Mouse (Mus musculus) MEL (cell line): ENCODE results near the gene Ntn4. TPM values are rescaled to one million over a fixed set of nuclear protein-coding genes. Genes with fewer than 3 reads are reported as not detected.

ENCODE experiments used
- DNase-seq: peaks from one replicate; pipeline ENCODE4 v3.0.0; 2011; ENCODE audit warnings: low read depth, low spot score
- H3K27ac ChIP-seq: 2 replicates; pipeline ENCODE4 v1.5.1; 2012; ENCODE audit warnings: low read depth, mild to moderate bottlenecking, control low read depth, low read length, moderate library complexity; ENCODE audit not compliant: control insufficient read depth
- H3K27me3 ChIP-seq, 2 experiments: fragments of 150-350 bp in 1 of 2; sonication (generic) in 1 of 2; 2 replicates each; pipeline ENCODE4 v1.6.1; 2012; ENCODE audit warnings: low read length in 2 of 2, mild to moderate bottlenecking in 2 of 2, improper control_type of control experiment in 1 of 2, moderate library complexity in 1 of 2; ENCODE audit not compliant: insufficient read depth in 2 of 2, control insufficient read depth in 1 of 2
- H3K36me3 ChIP-seq, 2 experiments: 2 replicates each; pipeline ENCODE4 v1.6.1; 2012 to 2014; ENCODE audit warnings: low read length in 2 of 2, improper control_type of control experiment in 1 of 2, inconsistent platforms in 1 of 2, mild to moderate bottlenecking in 1 of 2; ENCODE audit not compliant: insufficient read depth in 2 of 2, control insufficient read depth in 1 of 2
- H3K4me1 ChIP-seq, 2 experiments: fragments of 150-350 bp in 1 of 2; sonication (generic) in 1 of 2; 2 replicates each; pipeline ENCODE4 v1.6.1; 2012; ENCODE audit warnings: low read length in 2 of 2, improper control_type of control experiment in 1 of 2, mild to moderate bottlenecking in 1 of 2; ENCODE audit not compliant: insufficient read depth in 2 of 2, control insufficient read depth in 1 of 2
- H3K4me3 ChIP-seq, 2 experiments: fragments of 150-350 bp in 1 of 2; sonication (generic) in 1 of 2; 2 replicates each; pipeline ENCODE4 v1.5.1; 2012; ENCODE audit warnings: low read depth in 2 of 2, low read length in 2 of 2, mild to moderate bottlenecking in 2 of 2, moderate library complexity in 2 of 2, control low read depth in 1 of 2, improper control_type of control experiment in 1 of 2; ENCODE audit not compliant: control insufficient read depth in 1 of 2, insufficient read depth in 1 of 2
- H3K79me2 ChIP-seq: 2 replicates; pipeline ENCODE4 v1.6.1; 2012; ENCODE audit warnings: mild to moderate bottlenecking, low read length, moderate library complexity; ENCODE audit not compliant: control insufficient read depth, poor library complexity, insufficient read depth
- H3K9ac ChIP-seq: 2 replicates; pipeline ENCODE4 v1.6.1; 2012; ENCODE audit warnings: low read depth, mild to moderate bottlenecking, control low read depth, low read length, moderate library complexity; ENCODE audit not compliant: control insufficient read depth, poor library complexity, severe bottlenecking
- H3K9me3 ChIP-seq: fragments of 150-350 bp; sonication (generic); replicated peaks from 2 replicates; pipeline ENCODE4 v1.6.1; 2012; ENCODE audit warnings: mild to moderate bottlenecking, low read length, improper control_type of control experiment, moderate library complexity; ENCODE audit not compliant: insufficient read depth
- CTCF ChIP-seq, 3 experiments: IDR thresholded peaks in 2 of 3; conservative IDR thresholded peaks in 1 of 3; 2 replicates each; pipeline ENCODE4 v1.5.1; 2011 to 2012; ENCODE audit warnings: low read length in 3 of 3, low read depth in 2 of 3, mild to moderate bottlenecking in 2 of 3, improper control_type of control experiment in 1 of 3, inconsistent platforms in 1 of 3, mixed read lengths in 1 of 3, moderate library complexity in 1 of 3; ENCODE audit not compliant: control insufficient read depth in 1 of 3, insufficient read depth in 1 of 3, poor library complexity in 1 of 3, severe bottlenecking in 1 of 3
- GABPA ChIP-seq: IDR thresholded peaks from 2 replicates; pipeline ENCODE4 v1.6.1; 2012; ENCODE audit warnings: low read depth, mild to moderate bottlenecking, inconsistent platforms, low read length, improper control_type of control experiment, moderate library complexity
- GATA1 ChIP-seq: IDR thresholded peaks from 2 replicates; pipeline ENCODE4 v1.6.1; 2011; ENCODE audit warnings: low read depth, low read length, improper control_type of control experiment
- JUND ChIP-seq: IDR thresholded peaks from 2 replicates; pipeline ENCODE4 v1.6.1; 2011; ENCODE audit warnings: low read depth, mild to moderate bottlenecking, improper control_type of control experiment, low read length
- KAT2A ChIP-seq: conservative IDR thresholded peaks from 2 replicates; pipeline ENCODE4 v1.6.1; 2012; ENCODE audit warnings: low read depth, low read length, improper control_type of control experiment, inconsistent platforms
- MEF2A ChIP-seq: IDR thresholded peaks from 2 replicates; pipeline ENCODE4 v1.6.1; 2014; ENCODE audit warnings: low read depth, mild to moderate bottlenecking, inconsistent platforms, low read length, improper control_type of control experiment; ENCODE audit not compliant: poor library complexity, insufficient replicate concordance, severe bottlenecking; ENCODE audit errors: extremely low read depth
- MYB ChIP-seq: IDR thresholded peaks from 2 replicates; pipeline ENCODE4 v1.6.1; 2011; ENCODE audit warnings: mild to moderate bottlenecking, low read depth, low read length, improper control_type of control experiment
- NRF1 ChIP-seq: IDR thresholded peaks from 2 replicates; pipeline ENCODE4 v1.6.1; 2014; ENCODE audit warnings: low read depth, mild to moderate bottlenecking, inconsistent platforms, low read length, improper control_type of control experiment, moderate library complexity; ENCODE audit not compliant: poor library complexity, insufficient read depth, severe bottlenecking
- POLR2AphosphoS2 ChIP-seq: IDR thresholded peaks from 2 replicates; pipeline ENCODE4 v1.6.1; 2011; ENCODE audit warnings: low read length, improper control_type of control experiment
- RCOR1 ChIP-seq: IDR thresholded peaks from 2 replicates; pipeline ENCODE4 v1.6.1; 2012; ENCODE audit warnings: low read depth, mild to moderate bottlenecking, inconsistent platforms, low read length, improper control_type of control experiment
- SMC3 ChIP-seq: IDR thresholded peaks from 2 replicates; pipeline ENCODE4 v1.6.1; 2011; ENCODE audit warnings: low read depth, low read length, improper control_type of control experiment
- TAL1 ChIP-seq: IDR thresholded peaks from 2 replicates; pipeline ENCODE4 v1.6.1; 2012; ENCODE audit warnings: mild to moderate bottlenecking, inconsistent platforms, low read length, moderate library complexity, mixed read lengths
- TBP ChIP-seq: IDR thresholded peaks from 2 replicates; pipeline ENCODE4 v1.8.0; 2011; ENCODE audit warnings: low read depth, low read length, improper control_type of control experiment
- USF2 ChIP-seq, 2 experiments: IDR thresholded peaks; 2 replicates each; pipeline ENCODE4 v1.6.1; 2011 to 2012; ENCODE audit warnings: improper control_type of control experiment in 2 of 2, low read length in 2 of 2, borderline replicate concordance in 1 of 2, inconsistent platforms in 1 of 2, low read depth in 1 of 2, mild to moderate bottlenecking in 1 of 2; ENCODE audit not compliant: insufficient read depth in 1 of 2
- ZNF384 ChIP-seq: IDR thresholded peaks from 2 replicates; pipeline ENCODE4 v1.6.1; 2012; ENCODE audit warnings: low read depth, mild to moderate bottlenecking, inconsistent platforms, low read length, improper control_type of control experiment
- polyA plus RNA-seq, 2 experiments: library from polyadenylated mRNA; stranded (reverse) in 1 of 2; unstranded in 1 of 2; fragments of >175 nt in 1 of 2; fragments of >200 nt in 1 of 2; gene quantifications; 2 replicates each; pipeline versions ENCODE4 v1.2.1 to v1.2.4; 2012; ENCODE audit warnings: low replicate concordance in 2 of 2, low read depth in 1 of 2; ENCODE audit not compliant: insufficient read length in 2 of 2, insufficient read depth in 1 of 2, missing spikeins in 1 of 2
- total RNA-seq: library from RNA; depleted of rRNA; stranded (reverse); fragments of 300-350 nt; gene quantifications from 2 replicates; pipeline ENCODE4 v1.2.3, GENCODE M21; 2012

Ntn4 gene
- total and polyA plus RNA-seq, 3 experiments: not detected

- TF ChIP-seq RCOR1 (no peak; the same call in 1 of the 2 replicates), MEF2A (peak; percentile 80; the same call in 1 of the 2 replicates), TBP (no peak), GATA1 (peak; percentile 42), USF2 (IDR thresholded peaks at IDR 0.05; ENCODE audit: borderline replicate concordance in 1 of 2, insufficient read depth in 1 of 2, low read depth in 1 of 2, low read length in 2 of 2) (no peak), POLR2AphosphoS2 (no peak)
Observed at GRCm38 (mm10) chr10:93672646-93673479, 32.4 kb downstream of the Ntn4 start (continued).

DNA sequence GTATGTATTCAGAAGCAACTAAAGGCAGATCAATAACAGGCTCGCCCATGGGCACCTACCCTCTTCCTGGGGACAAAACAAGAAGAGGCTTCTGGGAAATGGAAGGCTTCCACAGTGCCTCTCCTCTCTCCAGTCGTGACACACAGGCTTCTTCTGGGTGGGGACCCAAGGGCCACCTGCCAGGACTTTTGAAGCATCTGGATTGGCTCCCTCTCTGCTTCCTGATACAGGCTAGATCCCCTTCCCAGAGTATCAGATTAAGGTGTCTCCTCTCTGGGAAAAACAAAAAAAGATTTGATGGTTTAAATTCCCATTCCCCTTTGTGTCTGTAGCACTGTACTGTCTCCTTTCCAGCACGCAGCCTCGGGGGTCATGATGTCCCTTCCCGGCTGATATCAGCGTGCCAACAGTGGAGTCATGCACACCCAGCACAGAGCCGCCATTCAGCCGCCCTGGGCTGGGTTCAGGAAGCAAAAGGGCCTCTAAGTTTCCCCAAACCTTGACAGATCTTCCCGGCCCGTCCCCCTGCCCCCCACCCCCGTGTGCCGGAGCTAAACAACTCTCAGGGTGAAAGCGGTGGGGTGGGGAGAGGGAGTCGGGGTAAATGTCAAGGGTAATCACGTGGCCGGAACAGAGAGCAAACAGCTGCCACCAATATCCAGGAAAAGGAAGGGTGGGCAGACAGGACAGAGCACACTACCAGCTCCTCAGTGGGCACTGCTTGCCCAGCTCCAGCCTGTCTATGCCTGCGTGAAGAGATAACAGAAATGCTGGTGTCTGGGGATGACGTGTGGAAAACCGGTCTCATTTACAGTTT lies 38.9 kb downstream of the Ntn4 start:
- Histone ChIP-seq H3K9me3 (no peaks in the 10 kb centered on the region), H3K27ac (no peak overlapping the region), H3K9ac (no peak overlapping the region), H3K36me3 (no peaks in the 10 kb centered on the region), H3K4me1 (no peaks in the 10 kb centered on the region), H3K4me3 (no peak overlapping the region), H3K27me3 (no peaks in the 10 kb centered on the region), H3K79me2 (no peaks in the 10 kb centered on the region)
- no peak for DNase-seq
- no peak for TF ChIP-seq GABPA
- TF ChIP-seq TAL1: no peak
- TF ChIP-seq KAT2A: no peak
- no peak for TF ChIP-seq ZNF384
- TF ChIP-seq MEF2A: no peak
- no peak for TF ChIP-seq USF2 (IDR thresholded peaks at IDR 0.05; ENCODE audit: borderline replicate concordance in 1 of 2, insufficient read depth in 1 of 2, low read depth in 1 of 2, low read length in 2 of 2)
- TF ChIP-seq MYB: no peak
- TF ChIP-seq JUND: no peak
- no peak for TF ChIP-seq GATA1
- no peak for TF ChIP-seq CTCF (IDR thresholded peaks at IDR 0.05 in 2 of 3, conservative IDR thresholded peaks at IDR 0.05 in 1 of 3; ENCODE audit: control insufficient read depth in 1 of 3, insufficient read depth in 1 of 3, low read depth in 2 of 3, low read length in 3 of 3, poor library complexity in 1 of 3, severe bottlenecking in 1 of 3)
- no peak for TF ChIP-seq NRF1
- TF ChIP-seq SMC3: no peak
- TF ChIP-seq, all 39 proteins: peak for 0
